Mouse (Mus musculus) natural killer cell, adult 2 months (primary cell): Measurements from ENCODE around the gene Gm49403.
A peak's percentile ranks its signal among the peaks of the same experiment; 100 is the strongest.
"Not testable (repeated sequence)": the region's sequence is repeated elsewhere in the genome, so short reads cannot be mapped to it uniquely, and the experiment has no call there.

ENCODE experiments used
- DNase-seq, 2 experiments: peaks; one replicate each; pipeline ENCODE4 v3.0.0; 2022; ENCODE audit warnings: low spot score in 2 of 2

Gm49403 gene

GRCm38 (mm10) chr19:8871267-8872186 is 12.2 kb upstream of the Gm49403 start, which contains the start of gene Ubxn1:
TSS of gene Ubxn1 (plus strand) at chr19:8871496.
- peak; percentile 94 to 95 for DNase-seq

- DNase-seq, result no peak
These were observed 11.4 kb upstream of the Gm49403 start for GRCm38 (mm10) chr19:8872266-8872840.

- DNase-seq, result no peak
These were observed 8.7 kb upstream of the Gm49403 start for GRCm38 (mm10) chr19:8875031-8875430.

GRCm38 (mm10) chr19:8880311-8881033 is 3.3 kb upstream of the Gm49403 start, which contains the start of gene Uqcc3:
TSS of gene Uqcc3 (minus strand) at chr19:8880923.
- DNase-seq, result peak; percentile 88 to 92

GRCm38 (mm10) chr19:8881034-8881392 is 2.7 kb upstream of the Gm49403 start:
- DNase-seq, result no peak

GRCm38 (mm10) chr19:8886916-8887584 is 3.3 kb downstream of the Gm49403 start:
- DNase-seq, result no peak

GRCm38 (mm10) chr19:8887585-8888463 is 4.1 kb downstream of the Gm49403 start:
- DNase-seq, result no peak

GRCm38 (mm10) chr19:8888511-8889385 is 5.0 kb downstream of the Gm49403 start, which contains the start of the genes 1810009A15Rik and Gm49416:
TSS of gene 1810009A15Rik (plus strand) at chr19:8888853.
TSS of gene Gm49416 (plus strand) at chr19:8888926.
- DNase-seq, result peak; percentile 91 to 93

GRCm38 (mm10) chr19:8892829-8893766 is 9.4 kb downstream of the Gm49403 start, which contains the start of gene Ints5:
TSS of gene Ints5 (plus strand) at chr19:8893005.
- DNase-seq, result peak; percentile 75 to 85

GRCm38 (mm10) chr19:8895397-8895960 is 11.7 kb downstream of the Gm49403 start:
- DNase-seq, result no peak

- DNase-seq, result not testable (repeated sequence)
These were observed 12.5 kb downstream of the Gm49403 start for GRCm38 (mm10) chr19:8896231-8896630.

- DNase-seq, result not testable (repeated sequence)
These were observed 13.6 kb downstream of the Gm49403 start for GRCm38 (mm10) chr19:8897211-8897864.

- DNase-seq, result peak; percentile 89 to 92
These were observed 14.2 kb downstream of the Gm49403 start, which contains the start of gene Ganab for GRCm38 (mm10) chr19:8897865-8898495. TSS of gene Ganab (plus strand) at chr19:8898071.

GRCm38 (mm10) chr19:8898576-8898975 is 14.8 kb downstream of the Gm49403 start:
- DNase-seq, result no peak

- DNase-seq, result no peak
These were observed 15.3 kb downstream of the Gm49403 start for GRCm38 (mm10) chr19:8899079-8899478.

- DNase-seq, result no peak
These were observed 19.7 kb downstream of the Gm49403 start for GRCm38 (mm10) chr19:8903412-8903811.

GRCm38 (mm10) chr19:8908531-8908930 is 24.8 kb downstream of the Gm49403 start:
- no peak for DNase-seq
